Comparison of ENCODE assay signal across 29 mouse cellular contexts in genomic region chr2:118465894-118466293, GRCm38 (mm10). TPM values are rescaled to one million over a fixed set of nuclear protein-coding genes. Genes with fewer than 3 reads are reported as not detected.
DNase-seq lines count a peak whose midpoint lies in the region; ATAC-seq and TF ChIP-seq lines count a peak whose summit lies in the region.
"Had no signal": no experiment of that assay in that cellular context is flagged by ENCODE, and none has a peak within 500 bp of the region (broad histone marks: within the 10 kb centered on the region; RNA-seq: fewer than 3 reads in every experiment).

No protein-coding gene starts in this region.

- no peak overlapping the region for H3K4me2 ChIP-seq in heart, embryonic 15.5 days
- no peak overlapping the region for H3K4me2 ChIP-seq in midbrain, embryonic 11.5 days
- H3K4me2 ChIP-seq in midbrain, postnatal 0 days (ENCODE audit: low read depth, low read length, poor library complexity, severe bottlenecking): no peak overlapping the region
- H3K4me2 ChIP-seq: embryonic facial prominence, embryonic 13.5 days; forebrain, embryonic 13.5 days; hindbrain, embryonic 14.5 days had no signal

- WGBS in heart, embryonic 15.5 days: 45% methylated on average over 2 of the region's 2 CpGs
- WGBS in midbrain, embryonic 11.5 days: 89% methylated on average over 2 of the region's 2 CpGs
- WGBS in midbrain, postnatal 0 days: 72% methylated on average over 2 of the region's 2 CpGs
- whole genome bisulfite sequencing in forebrain, embryonic 10.5 days: 72% methylated on average over 2 of the region's 2 CpGs

- no peak for ATAC-seq in heart, embryonic 15.5 days (replicated peaks; ENCODE audit: insufficient number of reproducible peaks, insufficient read depth, low FRiP score, low read depth)
- ATAC-seq in midbrain, embryonic 11.5 days (ENCODE audit: low FRiP score): no peak
- ATAC-seq in midbrain, postnatal 0 days (ENCODE audit: low FRiP score): no peak
- ATAC-seq: forebrain, embryonic 13.5 days; forebrain, embryonic 16.5 days; hindbrain, postnatal 0 days; inflammation-experienced regulatory T-cells, adult 6 months; intestine, embryonic 16.5 days; Patski had no signal

- no peaks in the 10 kb centered on the region for H3K9me3 ChIP-seq in heart, embryonic 15.5 days (replicated peaks)
- no peaks in the 10 kb centered on the region for H3K9me3 ChIP-seq in midbrain, embryonic 11.5 days (ENCODE audit: control insufficient read depth, low read length)
- no peaks in the 10 kb centered on the region for H3K9me3 ChIP-seq in midbrain, postnatal 0 days (ENCODE audit: low read length)
- no peaks in the 10 kb centered on the region for H3K9me3 ChIP-seq in forebrain, embryonic 10.5 days
- H3K9me3 ChIP-seq: embryonic facial prominence, embryonic 10.5 days; embryonic facial prominence, embryonic 13.5 days; forebrain, embryonic 13.5 days; G1E had no signal

- intact Hi-C loops in heart, postnatal 14 days (cut with DNase I): no loop called here
- intact Hi-C loops in heart, postnatal 36 days (cut with DNase I): no loop called here

- TF ChIP-seq CTCF in midbrain, postnatal 0 days (IDR thresholded peaks at IDR 0.05): no peak

- no peak overlapping the region for H3K9ac ChIP-seq in heart, embryonic 15.5 days
- no peak overlapping the region for H3K9ac ChIP-seq in midbrain, embryonic 11.5 days (ENCODE audit: low read length)
- no peak overlapping the region for H3K9ac ChIP-seq in midbrain, postnatal 0 days (replicated peaks; ENCODE audit: low read length, poor library complexity, severe bottlenecking)
- H3K9ac ChIP-seq: embryonic facial prominence, embryonic 13.5 days; forebrain, embryonic 13.5 days; hindbrain, embryonic 14.5 days had no signal

- 0 out of 2 replicates have a peak, but pooled peaks cover 1% of the 10 kb centered on the region for H3K4me1 ChIP-seq in heart, embryonic 15.5 days (replicated peaks)
- no peaks in the 10 kb centered on the region for H3K4me1 ChIP-seq in midbrain, embryonic 11.5 days (ENCODE audit: control insufficient read depth, insufficient read depth, low read length)
- H3K4me1 ChIP-seq in midbrain, postnatal 0 days (ENCODE audit: insufficient read depth, low read length): no peaks in the 10 kb centered on the region
- H3K4me1 ChIP-seq in forebrain, embryonic 10.5 days: peaks cover 21% of the 10 kb centered on the region
- H3K4me1 ChIP-seq: forebrain, embryonic 13.5 days had no signal

- H3K36me3 ChIP-seq in heart, embryonic 15.5 days: peaks cover 64% of the 10 kb centered on the region
- peaks cover 6% of the 10 kb centered on the region; the same call in 1 of the 2 replicates for H3K36me3 ChIP-seq in midbrain, embryonic 11.5 days (ENCODE audit: control insufficient read depth, insufficient read depth, low read length)
- H3K36me3 ChIP-seq in midbrain, postnatal 0 days (ENCODE audit: insufficient read depth, low read length): peaks cover 51% of the 10 kb centered on the region
- H3K36me3 ChIP-seq in forebrain, embryonic 10.5 days (replicated peaks): peaks cover 88% of the 10 kb centered on the region

- peak overlapping the region; percentile 9; the same call in 1 of the 2 replicates for H3K27ac ChIP-seq in heart, embryonic 15.5 days
- no peak overlapping the region for H3K27ac ChIP-seq in midbrain, embryonic 11.5 days (ENCODE audit: low read depth, low read length)
- H3K27ac ChIP-seq in midbrain, postnatal 0 days (ENCODE audit: low read depth, low read length): no peak overlapping the region
- no peak overlapping the region for H3K27ac ChIP-seq in forebrain, embryonic 10.5 days
- H3K27ac ChIP-seq: embryonic facial prominence, embryonic 10.5 days; embryonic facial prominence, embryonic 13.5 days; forebrain, embryonic 13.5 days; hindbrain, embryonic 14.5 days; hindbrain, postnatal 0 days had no signal

- H3K27me3 ChIP-seq in heart, embryonic 15.5 days: no peaks in the 10 kb centered on the region
- H3K27me3 ChIP-seq in midbrain, embryonic 11.5 days (ENCODE audit: control insufficient read depth, insufficient read depth, low read length): no peaks in the 10 kb centered on the region
- no peaks in the 10 kb centered on the region for H3K27me3 ChIP-seq in midbrain, postnatal 0 days (ENCODE audit: insufficient read depth, low read length)
- no peaks in the 10 kb centered on the region for H3K27me3 ChIP-seq in forebrain, embryonic 10.5 days (ENCODE audit: poor library complexity, severe bottlenecking)
- H3K27me3 ChIP-seq: CH12.LX; embryonic facial prominence, embryonic 13.5 days; forebrain, embryonic 13.5 days; Patski had no signal

- DNase-seq in heart, adult 11 months: peak; percentile 88
- no peak for DNase-seq in heart, postnatal 14 days
- no peak for DNase-seq in heart, postnatal 36 days
- DNase-seq in midbrain, embryonic 11.5 days (ENCODE audit: low spot score, missing footprints): peak; percentile 68
- DNase-seq in midbrain, postnatal 0 days (ENCODE audit: low spot score): no peak
- no peak for DNase-seq in forebrain, embryonic 10.5 days (ENCODE audit: extremely low spot score, low spot score)
- DNase-seq: adrenal gland, adult 2 months; adrenal gland, postnatal 14 days; B cell, adult 2 months; cerebellum, adult 11-12 months; cerebellum, adult 8-10 months; cerebellum, postnatal 10 days; cerebellum, postnatal 36 days; embryo, embryonic 11 days; gastrocnemius, postnatal 25 days; kidney, adult 18-20 months had no signal

- H3K4me3 ChIP-seq in heart, embryonic 15.5 days: no peak overlapping the region
- H3K4me3 ChIP-seq in midbrain, embryonic 11.5 days (ENCODE audit: low read depth, low read length): no peak overlapping the region
- no peak overlapping the region for H3K4me3 ChIP-seq in midbrain, postnatal 0 days (ENCODE audit: low read depth, low read length)
- H3K4me3 ChIP-seq in forebrain, embryonic 10.5 days: no peak overlapping the region
- H3K4me3 ChIP-seq: embryonic facial prominence, embryonic 10.5 days; embryonic facial prominence, embryonic 13.5 days; erythroblast, embryonic 14.5 days; forebrain, embryonic 13.5 days had no signal

RNA-seq across cellular contexts. Expression of gene Srp14, which starts 13.6 kb away (rescaled TPM):
- 100 to 1,000 TPM; 113 to 115 TPM for total RNA-seq in heart, postnatal 14 days (2021)
- 194 and 204 TPM in 2 replicates for polyA plus RNA-seq in heart, embryonic 15.5 days (2015; fragmentation: Nextera tagmentation; extraction: Ambion mirVana)
- 100 to 1,000 TPM; 114 to 118 TPM for total RNA-seq in heart, postnatal 36 days (2021)
- 281 and 293 TPM in 2 replicates for polyA plus RNA-seq in midbrain, embryonic 11.5 days (2014; fragmentation: Nextera tagmentation; extraction: Ambion mirVana)
- total RNA-seq in midbrain, postnatal 0 days (2014; rRNA removed): 161 and 181 TPM in 2 replicates
- polyA plus RNA-seq in midbrain, postnatal 0 days (2015; fragmentation: Nextera tagmentation; extraction: Ambion mirVana): 331 and 352 TPM in 2 replicates
- 238 and 240 TPM in 2 replicates for polyA plus RNA-seq in forebrain, embryonic 10.5 days (2016; fragmentation: Nextera tagmentation; extraction: Ambion mirVana)

Comparison
In these comparisons a context has a peak if more than half of its experiments do, and no peak if none do; other contexts are left out.
1. DNase-seq: peak in heart, adult 11 months (single experiment) and midbrain, embryonic 11.5 days (single experiment); none in heart, postnatal 14 days (0 of 2), heart, postnatal 36 days (0 of 2), midbrain, postnatal 0 days (single experiment) and forebrain, embryonic 10.5 days (single experiment).